Mouse (Mus musculus) adrenal gland (tissue): ENCODE results near the gene Tmx1.

Experiments
- intact Hi-C: fragments of 180-260 bp; cut with DNase I; formaldehyde crosslinking; loops from one replicate; pipeline ENCODE4 v1.15.1; 2025
- long read RNA-seq, 2 experiments: library from polyadenylated mRNA; unstranded; transcript quantifications; one replicate each; pipeline ENCODE4 v2.0.0; 2020; ENCODE audit warnings: borderline replicate concordance in 1 of 2; ENCODE audit not compliant: insufficient replicate concordance in 1 of 2

The Tmx1 gene
- long read RNA-seq, experiment 1, transcript Tmx1-201 (8 exons, 2,795 nt), result major isoform, 69 of 72 reads
- long read RNA-seq, experiment 1, partial matches to known transcripts, result 1 of 72 reads
- long read RNA-seq, experiment 1, other reads (novel, unspliced or antisense), result 2 of 72 reads
- long read RNA-seq, experiment 2, transcript Tmx1-201 (8 exons, 2,795 nt), result major isoform, 89 of 97 reads
- long read RNA-seq, experiment 2, partial matches to known transcripts, result 3 of 97 reads
- long read RNA-seq, experiment 2, other reads (novel, unspliced or antisense), result 5 of 97 reads

DNA sequence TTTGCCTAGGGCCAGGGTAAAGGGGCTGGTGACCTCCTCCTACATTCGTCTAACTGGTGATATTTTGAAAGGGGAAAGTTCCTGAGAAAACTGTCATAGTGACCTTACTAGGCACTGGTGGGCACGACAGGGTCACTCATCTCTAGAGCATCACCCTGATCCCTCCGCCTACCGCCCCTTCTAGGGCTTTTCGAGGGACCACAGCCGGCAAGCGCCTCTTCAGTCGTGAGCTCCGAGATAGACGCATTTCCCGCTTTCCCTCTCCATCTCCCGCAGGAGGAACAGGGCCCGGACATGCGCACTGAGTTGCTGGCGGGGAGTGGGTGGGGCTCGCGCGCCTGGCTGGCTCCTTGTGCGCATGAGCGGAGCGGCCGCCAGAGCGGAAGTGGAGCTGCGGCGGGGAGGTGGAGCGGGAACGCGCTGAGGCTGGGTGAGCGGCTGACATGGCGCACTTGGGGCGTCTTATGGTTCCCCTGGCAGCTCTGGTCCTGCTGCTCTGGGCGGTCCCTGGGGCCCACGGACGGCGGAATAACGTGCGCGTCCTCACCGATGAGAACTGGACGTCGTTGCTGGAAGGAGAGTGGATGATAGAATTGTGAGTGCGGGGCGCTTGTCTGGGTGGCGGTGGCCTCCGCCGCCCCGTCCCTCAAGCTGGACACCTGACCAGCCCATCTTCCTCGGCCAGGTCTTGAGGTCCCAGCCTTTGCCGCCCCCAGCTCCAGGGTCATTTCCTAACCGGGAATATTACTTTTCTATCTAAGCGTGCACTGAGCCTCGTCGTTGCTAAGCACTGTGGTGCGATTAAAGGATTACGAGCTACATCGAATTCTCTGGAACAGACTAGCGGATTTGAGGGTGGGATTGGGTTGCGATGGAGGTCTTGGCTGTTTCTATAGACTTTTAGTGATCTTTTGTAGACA, at the start of gene Tmx1:
TSS of gene Tmx1 (plus strand) at position 370 of the 920 bp plus-strand sequence.
- intact Hi-C loops, result no loop called here

DNA sequence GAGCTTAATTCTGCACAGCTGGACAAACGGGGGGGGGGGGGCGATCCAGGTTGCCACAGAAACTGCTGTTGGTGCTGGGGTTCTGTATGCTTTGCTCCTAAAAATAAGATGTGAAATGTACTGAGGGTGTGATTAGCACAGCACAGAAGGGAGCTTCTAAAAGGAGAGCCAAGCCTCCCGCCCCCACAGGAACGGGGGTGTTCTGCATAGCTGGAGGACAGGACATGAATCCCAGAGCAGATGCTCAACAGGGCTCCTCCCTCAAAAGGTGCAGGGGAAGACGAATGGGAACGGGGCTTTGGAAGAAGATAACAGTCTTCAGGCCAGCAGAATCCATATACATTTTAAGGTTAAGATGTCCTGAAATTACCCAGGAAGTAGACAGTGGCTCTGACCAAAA, 48.6 kb upstream of the Tmx1 start:
- intact Hi-C loops, result no loop called here

DNA sequence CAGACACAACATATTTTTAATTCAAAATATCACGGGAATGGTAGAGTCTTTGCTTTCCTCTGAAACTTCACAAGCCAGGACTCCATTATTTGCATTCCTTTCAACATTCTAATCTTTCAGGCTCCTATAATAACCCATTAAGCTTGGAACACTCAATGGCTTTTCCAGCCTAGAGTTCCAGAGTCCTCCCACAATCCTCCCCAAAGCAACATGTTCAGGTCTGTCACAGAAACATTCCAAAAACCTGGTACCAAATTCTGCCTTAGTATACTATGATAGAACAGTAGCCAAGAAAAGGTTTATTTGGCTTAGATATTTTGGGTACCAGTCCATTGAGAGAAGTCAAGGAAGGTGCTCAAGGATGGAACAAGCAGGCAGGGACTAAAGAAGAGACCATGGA, 44.5 kb upstream of the Tmx1 start:
- intact Hi-C loops, result no loop called here

DNA sequence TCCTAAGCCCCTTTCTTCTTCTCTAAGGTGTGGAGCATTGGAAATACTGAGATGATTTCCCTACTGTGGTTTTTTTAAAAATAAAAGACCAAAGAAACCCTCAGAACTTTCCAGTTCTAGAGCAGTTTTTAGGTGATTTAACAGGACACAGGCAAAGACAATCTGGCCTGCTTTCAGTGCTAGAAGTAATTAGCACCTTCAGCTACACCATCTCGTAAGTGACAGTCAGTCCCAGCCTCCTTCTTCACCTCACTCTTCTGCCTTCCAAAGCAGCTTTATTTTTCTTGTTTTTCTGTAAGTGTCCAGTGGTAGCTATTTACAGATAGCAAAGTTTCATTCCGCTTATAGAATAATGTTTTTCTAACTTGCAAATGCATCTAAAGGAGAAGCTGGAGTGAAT, 43.3 kb upstream of the Tmx1 start:
- intact Hi-C loops, result no loop called here

DNA sequence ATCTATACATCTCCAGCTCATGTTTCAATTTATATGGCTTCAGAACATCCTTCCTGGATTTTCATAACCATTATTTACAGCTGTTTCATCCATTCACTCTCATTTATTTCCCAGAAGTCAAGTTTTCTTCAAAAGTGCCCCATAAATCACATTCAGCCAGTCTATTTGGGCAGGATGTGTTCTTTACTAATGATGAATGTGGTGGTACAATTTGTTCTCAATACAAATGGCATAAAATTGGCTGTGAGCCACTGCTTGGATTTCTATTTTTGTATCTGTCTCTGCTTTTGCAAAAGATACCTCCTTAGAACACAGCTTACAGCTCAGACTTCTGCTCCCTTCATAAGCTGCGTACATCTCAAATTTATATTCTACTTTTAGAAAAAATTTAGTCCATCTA, 32.7 kb upstream of the Tmx1 start:
- intact Hi-C loops, result no loop called here

DNA sequence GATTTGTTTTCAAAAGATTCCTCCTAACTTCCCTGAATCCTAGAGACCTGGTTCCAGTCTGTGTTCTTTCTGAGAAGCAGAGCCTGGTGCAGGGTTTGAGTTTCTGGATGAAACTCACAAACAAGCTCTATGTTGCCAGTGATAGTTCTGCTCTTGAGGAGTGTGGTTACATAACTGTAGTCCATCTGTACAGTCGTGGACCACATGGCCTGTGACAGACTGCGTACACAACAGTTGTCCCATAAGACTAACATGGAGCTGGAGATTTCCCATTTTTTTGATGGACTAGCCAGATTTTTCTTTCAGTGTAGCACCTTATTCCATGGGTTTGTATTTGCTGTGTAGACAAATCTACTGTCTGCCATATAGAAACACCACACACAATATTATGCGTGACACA, 31.9 kb upstream of the Tmx1 start:
- intact Hi-C loops, result no loop called here

DNA sequence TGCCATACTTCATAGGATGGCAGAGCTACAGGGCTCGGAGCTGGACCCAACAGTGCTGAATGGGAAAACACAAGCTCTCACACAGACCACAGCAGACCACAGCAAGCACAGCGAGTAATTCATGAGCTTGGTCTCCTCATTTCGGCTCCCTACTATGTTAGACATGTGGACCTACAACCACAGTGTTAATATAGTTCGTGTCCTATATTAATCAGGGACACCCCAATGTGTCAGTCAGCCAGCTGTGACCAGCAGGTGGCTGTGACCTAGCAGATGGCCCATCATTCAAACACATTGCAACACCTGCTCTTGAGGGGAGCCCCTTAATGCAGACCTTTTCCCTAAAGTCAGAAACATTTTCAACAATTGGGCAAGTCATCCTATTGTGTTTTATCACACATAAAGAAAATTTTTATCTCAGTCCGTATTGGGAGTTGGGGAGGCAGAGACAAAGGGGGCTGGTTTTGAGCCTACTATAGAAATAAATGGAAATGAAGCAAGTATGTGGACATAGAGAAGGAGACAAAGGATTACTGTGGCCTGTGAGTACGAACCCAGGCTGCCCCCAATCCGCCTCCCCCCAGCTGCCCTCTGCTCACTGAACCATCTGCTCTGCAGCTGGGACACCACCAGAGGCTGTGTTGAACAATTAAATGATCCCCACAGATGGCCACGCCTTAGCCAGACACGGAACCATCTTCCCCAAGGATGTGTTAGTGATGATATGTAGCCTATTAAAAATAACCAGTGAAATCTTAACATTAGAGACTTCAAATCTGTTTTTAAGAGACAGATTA, 30.4 kb upstream of the Tmx1 start:
- intact Hi-C loops, result no loop called here

DNA sequence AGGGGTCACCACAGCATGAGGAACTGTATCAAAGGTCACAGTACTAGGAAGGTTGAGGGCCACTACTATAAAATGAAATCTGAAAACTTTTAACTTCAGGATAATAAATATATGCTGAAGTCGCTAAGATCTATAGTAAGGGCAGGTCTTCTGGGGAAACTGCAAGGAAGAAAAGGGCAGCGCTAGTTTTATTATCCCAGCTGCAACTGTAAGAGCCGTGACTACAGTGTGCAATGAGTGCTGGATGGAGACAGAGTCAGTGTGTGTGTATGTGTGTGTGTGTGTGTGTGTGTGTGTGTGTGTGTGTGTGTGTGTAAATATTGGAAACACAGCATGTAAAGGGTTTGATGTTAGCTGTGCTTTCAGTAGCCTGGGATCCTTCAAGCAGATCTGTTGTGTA, 25.0 kb upstream of the Tmx1 start:
- intact Hi-C loops, result no loop called here

DNA sequence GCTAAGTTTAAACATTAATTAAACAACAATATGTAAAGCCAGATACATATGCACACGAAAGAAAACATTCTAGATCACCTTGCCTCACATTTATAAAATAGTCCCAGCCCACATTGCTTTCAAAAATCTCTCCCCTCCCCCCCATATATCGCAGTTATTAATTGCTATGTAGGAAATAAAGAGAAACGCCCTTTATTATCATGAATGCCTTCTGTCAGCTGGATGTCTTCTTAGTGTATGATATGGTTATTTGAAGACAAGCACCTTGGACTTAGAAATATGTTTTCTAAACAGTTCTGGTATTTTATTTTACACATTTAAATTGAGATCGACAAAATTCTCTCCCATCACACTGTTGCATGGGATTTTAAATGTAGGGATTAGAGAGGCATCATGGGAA, 23.3 kb upstream of the Tmx1 start:
- intact Hi-C loops, result loop anchor here (5.0 kb wide), 2 partner anchors 82 to 192 kb away; partner anchors contain the start of gene Trim9

DNA sequence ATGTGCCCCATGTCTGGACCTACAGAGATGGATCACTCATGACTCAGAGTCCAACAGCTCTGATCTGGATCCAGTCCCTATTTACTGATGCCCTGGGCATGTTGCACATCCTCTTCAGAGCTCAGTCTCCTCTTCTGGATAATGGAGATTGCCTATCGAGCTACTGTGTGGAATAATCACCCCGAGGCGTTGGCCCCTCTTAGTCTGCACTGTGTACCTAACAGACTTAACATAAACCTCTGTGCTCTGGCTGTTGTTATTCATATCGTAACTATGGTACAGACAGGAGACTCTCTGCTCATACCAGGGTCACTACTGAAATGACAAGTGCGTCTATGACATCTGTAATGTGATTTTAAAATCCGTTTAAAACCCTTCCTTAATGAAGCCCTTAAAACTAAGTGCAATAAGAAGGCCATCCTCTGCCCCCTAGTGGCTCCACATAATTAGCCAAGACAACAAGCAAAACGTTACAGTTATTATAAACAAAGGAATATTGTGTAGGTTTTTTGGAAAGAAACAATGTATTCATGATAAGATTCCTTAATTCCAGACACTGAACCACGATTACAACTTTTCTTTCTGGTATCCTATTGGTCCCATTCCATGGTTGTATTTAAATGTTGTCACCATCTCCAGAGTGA, 22.5 kb upstream of the Tmx1 start:
- intact Hi-C loops, result loop anchor here (5.0 kb wide), 2 partner anchors 83 to 193 kb away; partner anchors contain the start of gene Trim9

DNA sequence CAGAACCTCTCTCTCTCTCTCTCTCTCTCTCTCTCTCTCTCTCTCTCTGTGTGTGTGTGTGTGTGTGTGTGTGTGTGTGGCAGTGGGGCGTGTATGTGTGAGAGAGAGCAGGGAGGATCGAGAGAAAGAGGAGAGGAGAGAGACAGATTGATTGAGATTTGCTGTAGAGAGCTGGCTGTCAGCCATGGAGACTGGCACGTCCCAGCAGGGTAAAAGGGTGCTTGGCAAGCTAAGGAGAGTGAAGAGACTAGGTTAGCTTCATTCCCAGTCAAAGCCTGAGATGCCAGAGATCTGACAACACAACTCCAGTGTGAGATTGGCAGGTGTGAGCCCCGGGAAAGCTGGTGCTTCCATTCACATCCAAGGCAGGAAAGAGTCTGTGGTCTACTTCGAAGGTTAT, 21.5 kb upstream of the Tmx1 start:
- intact Hi-C loops, result loop anchor here (5.0 kb wide), 2 partner anchors 84 to 194 kb away; partner anchors contain the start of gene Trim9

DNA sequence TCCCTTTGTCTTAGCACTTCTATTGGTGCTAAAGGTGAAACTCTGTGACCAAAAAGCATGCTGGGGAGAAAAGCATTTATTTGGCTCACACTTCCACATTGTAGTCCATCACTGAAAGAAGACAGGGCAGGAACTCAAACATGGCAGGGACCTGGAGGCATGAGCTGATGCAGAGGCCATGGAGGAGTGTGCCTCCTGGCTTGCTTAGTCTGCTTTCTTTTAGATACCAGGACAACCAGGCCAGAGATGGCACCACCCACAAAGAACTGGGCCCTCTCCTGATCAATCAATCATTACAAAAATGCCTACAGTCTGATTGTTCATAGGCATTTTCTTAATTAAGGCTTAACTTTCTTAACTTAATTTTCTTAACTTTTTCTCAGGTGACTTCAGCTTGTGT, 2.9 kb upstream of the Tmx1 start:
- intact Hi-C loops, result no loop called here

DNA sequence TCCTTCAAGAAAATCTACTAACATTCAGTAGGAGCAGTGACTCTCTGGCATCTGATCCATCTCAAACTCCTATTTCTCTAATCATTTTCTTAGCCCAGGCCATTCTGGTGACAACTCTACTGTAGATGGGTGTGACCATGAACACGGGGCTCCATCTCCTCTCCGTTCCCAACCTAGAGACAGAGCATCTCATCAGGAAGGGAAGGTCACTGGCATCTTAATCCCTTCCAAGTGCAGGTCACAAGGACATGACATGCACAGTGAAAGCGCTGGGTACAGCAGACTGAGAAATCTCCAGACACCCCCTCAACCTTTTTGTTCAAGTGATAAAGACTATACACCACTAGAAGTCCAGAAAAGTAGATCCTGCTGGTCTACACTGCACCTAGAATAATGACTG, 1.4 kb upstream of the Tmx1 start:
- intact Hi-C loops, result no loop called here

DNA sequence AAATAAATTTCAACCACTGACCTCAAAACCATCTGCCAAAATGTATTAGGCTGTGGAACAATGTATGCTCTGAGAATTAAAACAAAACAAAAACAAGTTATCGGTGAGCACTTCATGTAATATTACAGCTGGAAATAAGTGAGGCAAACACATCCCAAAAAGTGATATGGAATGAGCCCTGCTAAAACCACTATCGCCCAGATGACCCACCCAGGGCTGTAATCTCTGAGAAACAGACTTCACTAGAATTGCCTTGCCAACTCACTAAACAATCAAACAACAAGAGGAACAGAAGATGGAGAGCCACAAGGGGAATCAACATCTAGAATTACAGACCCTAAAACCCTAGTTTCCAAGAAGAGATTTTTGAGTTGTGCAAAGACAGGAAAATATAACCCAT, 752 bp upstream of the Tmx1 start:
- intact Hi-C loops, result no loop called here

DNA sequence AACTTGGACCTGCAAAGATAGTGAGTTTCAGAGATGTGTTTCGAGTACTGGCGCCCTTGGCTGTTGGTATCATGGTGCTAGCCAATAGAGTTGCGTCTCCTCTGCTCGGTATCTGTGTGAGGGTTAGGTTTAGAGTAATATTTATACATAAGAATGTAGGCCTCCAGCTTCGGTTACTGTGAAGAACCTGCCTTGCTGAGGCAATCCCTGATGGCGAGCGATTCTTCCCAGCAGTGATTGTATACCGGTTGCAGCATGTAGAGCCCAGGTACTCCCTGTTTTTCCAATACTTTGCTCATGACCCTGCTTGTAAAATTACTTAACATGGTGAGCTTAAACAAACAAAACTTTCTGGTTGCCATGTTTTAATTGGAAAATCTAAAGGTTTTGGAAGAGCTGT, 2.3 kb downstream of the Tmx1 start:
- intact Hi-C loops, result no loop called here

DNA sequence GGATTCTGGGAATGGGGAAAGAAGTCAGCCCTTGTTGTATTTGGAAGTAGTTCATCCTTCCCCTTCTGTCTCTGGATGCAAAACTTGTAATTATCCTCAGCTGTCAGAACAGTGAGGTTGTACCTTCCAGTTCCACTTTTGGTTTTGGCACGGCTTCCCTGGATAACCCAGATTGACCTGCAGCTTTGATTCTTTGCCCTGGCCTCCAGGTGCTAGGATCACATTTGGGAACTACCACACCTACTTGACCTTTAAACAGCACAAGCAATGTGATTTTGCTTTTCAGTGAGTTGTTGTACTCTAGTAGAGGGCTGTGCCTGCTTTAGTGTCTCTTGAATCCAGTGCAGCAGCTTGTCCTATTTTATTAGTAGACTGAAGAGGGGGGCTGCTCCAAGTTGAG, 6.7 kb downstream of the Tmx1 start:
- intact Hi-C loops, result no loop called here

DNA sequence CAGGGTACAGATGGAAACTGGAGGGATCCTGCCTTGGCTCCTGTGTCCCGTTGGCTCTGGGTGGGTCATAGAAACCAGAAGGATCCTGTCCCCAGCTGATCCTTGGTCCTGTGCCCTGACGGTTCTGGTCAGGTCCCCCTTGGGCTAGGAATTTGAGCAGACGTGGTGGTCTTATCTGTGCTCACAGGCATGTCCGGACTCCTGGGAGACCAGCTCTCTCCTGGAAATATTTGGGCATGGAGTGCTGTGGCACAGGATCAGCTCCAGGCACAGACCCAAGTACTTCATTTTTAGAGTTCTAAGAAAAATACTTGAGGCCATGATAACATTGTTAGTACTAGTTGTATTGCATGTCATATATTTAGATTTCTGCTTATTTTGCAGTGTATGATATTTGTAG, 11.1 kb downstream of the Tmx1 start:
- intact Hi-C loops, result no loop called here

DNA sequence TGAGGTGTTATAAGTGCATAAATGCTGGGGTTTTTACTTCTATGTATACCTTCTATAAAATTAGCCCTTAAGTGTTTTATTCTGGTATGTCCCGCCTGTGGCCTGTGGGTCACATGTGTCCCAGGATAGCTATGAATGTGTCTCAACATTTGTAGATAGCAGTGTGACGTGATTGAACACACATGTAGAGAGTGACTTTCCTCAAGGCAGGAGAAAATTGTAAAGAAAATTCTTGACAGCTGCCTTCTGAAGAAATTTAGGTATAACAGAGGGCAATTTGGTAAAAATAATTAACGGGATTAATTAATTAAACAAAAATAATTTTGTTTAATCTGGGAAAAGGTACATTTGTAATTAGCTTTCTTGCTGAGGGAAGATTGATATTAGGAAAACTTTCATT, 22.4 kb downstream of the Tmx1 start:
- intact Hi-C loops, result no loop called here

DNA sequence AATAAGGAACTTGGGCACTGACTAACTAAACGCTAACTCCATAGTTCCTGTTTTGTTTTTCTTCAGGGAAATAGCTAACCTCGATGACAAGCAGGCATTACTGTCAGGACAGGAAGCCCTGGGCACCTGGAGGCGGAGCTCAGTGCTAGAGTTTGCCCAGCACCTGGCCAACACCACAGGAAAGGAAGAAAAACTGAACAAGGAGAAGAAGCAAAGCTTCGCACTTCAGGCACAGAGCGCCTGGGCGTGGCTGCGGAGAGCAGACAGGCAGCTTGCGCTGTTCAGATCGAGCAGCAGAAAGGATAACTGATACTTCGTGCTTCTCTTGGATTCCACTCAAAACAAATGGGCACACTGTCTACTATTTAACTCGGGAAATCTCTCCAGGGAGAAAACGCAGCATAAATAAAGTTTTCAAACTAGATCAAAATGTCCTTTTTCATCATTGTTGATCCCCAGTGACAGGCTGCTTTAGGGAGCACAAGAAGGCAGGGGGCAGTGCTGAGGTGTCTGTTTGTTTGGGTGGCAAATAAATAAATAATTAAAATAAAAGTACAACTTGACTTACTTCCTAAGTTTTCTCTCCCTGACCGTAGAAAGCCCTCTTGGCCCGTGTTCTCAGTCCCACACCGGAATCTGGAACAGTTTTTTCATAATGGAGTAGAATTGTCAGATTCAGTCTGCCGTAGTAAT, 24.1 kb downstream of the Tmx1 start:
- intact Hi-C loops, result no loop called here

DNA sequence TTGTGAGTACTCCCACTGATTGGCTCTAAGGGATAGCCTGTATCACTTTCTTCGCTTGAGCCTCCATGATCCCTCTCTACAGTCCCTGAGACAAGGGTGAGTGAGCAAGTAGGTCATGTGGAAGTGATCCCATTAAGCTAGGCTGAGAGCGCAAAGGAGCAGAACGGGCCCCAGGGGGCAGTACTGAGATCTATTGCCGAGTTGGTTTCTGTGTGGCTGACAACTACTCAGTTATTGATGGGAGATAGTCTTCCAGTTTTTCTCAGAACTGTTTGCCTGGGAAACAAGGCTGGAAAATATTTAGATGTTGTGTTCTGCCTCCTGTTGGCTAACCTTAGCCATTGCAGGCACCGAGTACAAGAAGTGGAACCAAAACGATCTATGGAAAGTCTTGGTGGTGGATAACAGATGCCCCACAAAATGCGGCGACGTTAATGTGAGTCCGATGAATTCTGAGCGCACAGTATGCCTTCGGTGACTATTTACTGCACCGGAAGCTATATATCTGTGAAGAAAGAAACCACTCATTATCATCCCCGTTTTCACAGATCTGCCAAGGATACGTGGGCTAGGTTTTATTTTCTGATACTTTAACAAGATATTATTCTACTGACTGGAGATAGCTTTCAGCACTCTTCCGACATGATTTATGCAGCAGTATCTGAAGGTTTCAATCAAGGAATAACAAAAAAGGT, 24.8 kb downstream of the Tmx1 start:
- intact Hi-C loops, result no loop called here
